Mouse (Mus musculus) left cerebral cortex, postnatal 14 days (tissue): ENCODE results near the gene Tmem63a. TPM values are rescaled to one million over a fixed set of nuclear protein-coding genes. Genes with fewer than 3 reads are reported as not detected.
"Not testable (repeated sequence)": the region's sequence is repeated elsewhere in the genome, so short reads cannot be mapped to it uniquely, and the experiment has no call there.

Source experiments
- DNase-seq, 2 experiments: peaks; one replicate each; pipeline ENCODE4 v3.0.0; 2021 to 2022; ENCODE audit warnings: low spot score in 2 of 2, mixed read lengths in 1 of 2
- intact Hi-C: fragments of 180-260 bp; cut with DNase I; formaldehyde crosslinking; loops from one replicate; pipeline ENCODE4 v1.15.1; 2025
- total RNA-seq, 2 experiments: library from RNA; stranded (reverse); gene quantifications; 2 replicates each; pipeline ENCODE4 v1.2.3; 2021

Gene Tmem63a
- total RNA-seq, 2 experiments from 2014 or later: 8.8 to 9.3 TPM

DNA sequence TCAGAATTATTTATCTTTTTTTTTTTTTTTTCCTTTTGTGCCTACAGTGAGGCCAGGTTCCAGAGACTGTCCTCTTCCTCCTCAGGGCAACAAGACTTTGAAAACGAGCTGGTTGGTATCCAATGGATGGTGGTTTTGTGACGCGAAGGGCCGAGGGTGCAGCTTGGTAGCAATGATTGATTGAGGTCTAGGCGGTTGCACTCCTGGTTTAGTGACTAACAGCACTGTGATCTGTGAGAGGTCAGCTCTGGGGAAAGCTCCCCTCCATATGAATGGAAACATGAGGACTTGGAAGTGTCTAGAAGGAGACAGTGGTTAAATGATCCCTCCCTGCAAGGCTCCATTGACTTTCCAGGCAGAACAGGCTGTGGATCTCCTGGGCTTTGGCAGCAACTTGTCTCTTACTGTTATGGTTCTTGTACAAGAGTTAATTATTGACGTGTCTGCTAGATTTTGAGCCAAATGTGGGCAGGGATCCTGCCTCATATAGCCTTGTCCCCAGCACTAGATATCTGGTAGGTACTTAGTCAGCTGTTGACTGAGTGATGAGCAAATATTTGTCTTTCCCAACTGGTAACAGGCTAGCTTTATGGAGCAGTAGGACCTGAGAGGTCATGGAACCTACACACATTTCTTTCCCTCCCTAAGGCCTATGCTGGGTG lies 10.1 kb downstream of the Tmem63a start:
- DNase-seq: no peak
- intact Hi-C loops: no loop called here

DNA sequence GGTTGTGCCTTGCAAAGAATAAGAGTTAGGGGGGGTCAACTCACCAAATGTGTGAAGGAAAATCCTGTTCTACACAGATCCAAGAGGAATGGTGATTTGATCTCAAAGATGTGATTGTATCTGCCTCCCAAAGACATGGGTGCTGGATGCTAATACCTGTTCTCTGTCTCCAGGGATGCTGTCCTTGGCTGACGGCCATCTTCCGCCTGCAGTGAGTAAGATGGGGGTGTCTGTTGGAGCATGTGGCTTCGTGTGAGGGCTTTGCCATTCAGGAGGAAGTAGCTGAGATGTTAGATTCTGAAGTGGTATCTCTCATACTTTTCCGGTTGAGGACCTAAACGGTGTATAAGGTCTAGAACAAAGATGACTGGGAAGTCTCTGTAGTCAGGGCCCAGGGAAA lies 10.7 kb downstream of the Tmem63a start:
- DNase-seq: no peak
- intact Hi-C loops: no loop called here

DNA sequence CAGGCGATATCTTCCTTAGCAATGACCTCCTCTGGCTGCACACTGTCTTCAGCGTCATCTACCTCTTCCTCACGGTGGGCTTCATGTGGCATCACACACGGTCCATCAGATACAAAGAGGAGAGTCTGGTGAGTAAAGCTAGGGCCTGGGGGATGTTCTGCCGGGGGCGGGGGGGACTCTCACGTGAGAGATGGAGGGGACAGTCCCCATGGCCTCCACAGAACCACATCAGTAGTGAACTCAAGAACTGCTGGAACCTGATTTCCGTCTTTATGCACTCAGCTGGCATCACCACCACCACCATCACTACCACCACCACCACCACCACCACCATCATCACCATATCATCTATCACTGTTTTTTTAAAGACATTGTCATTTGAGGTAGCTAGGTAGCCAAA lies 14.3 kb downstream of the Tmem63a start:
- intact Hi-C loops: no loop called here
- DNase-seq: no peak

DNA sequence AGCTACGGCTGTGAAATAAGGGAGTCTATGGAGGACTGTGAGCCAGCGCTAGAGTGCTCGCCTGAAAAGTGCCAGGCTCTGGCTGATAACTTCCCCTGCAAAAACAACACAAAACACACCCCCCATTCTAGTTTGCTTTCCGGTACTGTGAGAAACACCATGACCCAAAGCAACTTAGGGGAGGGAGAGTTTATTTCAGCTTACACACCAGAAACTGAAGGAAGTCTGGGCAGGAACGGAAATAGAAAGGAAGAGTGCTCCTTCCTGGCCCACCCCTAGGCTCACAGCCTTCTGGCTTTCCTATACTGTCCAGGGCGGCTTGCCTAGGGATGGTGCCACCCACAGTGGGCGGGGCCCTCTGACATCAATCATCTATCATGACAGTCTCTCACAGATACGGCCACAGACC lies 14.8 kb downstream of the Tmem63a start:
- intact Hi-C loops: no loop called here
- DNase-seq: no peak

DNA sequence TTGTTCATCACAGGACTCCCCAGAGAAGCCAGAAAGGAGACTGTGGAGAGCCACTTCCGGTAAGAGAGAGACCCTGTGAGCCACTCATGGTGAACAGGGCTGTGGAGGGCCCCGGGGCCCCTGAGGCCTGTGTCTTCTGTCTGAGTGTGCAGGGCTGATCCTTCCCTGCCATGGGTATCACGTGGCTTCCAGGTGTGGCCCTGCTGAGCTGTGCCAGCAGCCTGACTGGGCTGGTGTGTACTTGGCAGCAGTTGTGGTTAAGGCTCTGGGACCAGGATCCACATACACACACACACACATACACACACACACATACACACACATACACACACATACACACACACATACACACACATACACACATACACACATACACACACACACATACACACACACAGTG lies 15.8 kb downstream of the Tmem63a start:
- intact Hi-C loops: no loop called here
- no peak for DNase-seq

DNA sequence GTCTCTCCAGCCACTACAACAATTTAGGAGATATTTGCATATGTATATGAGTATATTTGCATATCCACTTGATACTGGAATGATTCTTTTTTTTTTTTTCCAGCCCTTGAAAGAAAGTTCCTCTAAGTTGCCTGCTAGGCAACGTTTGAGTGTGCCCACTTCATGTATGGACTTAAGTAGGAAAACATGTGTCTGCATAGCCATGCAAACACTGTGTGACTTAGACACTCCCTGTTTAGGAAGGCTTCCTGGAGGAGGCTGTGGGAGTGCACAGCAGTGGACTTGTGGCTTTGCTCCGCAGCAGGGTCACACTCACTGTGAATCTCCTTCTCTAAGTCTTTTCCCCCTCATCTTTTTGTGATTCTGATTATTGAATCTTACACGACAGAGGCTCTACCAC lies 16.7 kb downstream of the Tmem63a start:
- DNase-seq: no peak
- intact Hi-C loops: no loop called here

DNA sequence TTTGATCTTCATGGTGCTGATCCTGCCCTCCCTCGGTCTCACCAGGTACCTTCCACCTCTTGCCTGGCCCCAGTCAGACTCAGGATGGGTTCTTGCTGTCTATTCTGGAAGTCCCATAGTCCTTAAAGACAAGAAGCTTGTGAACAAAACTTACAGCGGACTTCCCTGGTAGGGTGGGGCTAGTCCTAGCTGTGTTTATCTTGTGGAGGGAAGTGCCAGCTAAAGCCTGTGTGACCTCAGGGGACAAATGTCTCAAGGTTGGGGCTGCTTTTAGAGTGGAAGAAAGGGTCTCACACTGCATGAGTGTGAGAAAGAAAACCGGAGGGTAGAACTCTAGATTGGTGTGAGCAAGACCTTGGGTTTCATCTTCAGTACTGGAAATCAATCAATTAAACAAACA lies 23.6 kb downstream of the Tmem63a start:
- no peak for DNase-seq
- intact Hi-C loops: no loop called here

DNA sequence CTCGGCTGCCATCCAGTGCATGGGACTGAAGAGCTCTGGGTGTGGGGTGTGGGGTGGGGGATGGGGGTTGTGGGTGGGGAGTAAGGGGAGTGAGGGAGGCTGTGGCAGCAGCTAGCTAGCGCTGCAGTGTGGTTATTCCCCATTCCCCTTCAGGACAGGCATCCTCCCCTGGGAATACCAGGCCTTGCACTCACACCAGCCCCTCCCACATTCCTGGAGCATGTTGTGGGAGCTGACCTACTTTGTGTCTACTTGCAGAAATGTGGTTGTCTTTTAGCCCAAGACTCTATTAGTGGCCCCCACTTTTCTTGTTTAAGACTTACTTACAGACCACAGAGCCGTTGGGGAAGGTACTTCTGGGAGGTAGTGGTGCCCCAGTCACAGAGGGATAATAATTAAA lies 24.4 kb downstream of the Tmem63a start:
- no peak for DNase-seq

DNA sequence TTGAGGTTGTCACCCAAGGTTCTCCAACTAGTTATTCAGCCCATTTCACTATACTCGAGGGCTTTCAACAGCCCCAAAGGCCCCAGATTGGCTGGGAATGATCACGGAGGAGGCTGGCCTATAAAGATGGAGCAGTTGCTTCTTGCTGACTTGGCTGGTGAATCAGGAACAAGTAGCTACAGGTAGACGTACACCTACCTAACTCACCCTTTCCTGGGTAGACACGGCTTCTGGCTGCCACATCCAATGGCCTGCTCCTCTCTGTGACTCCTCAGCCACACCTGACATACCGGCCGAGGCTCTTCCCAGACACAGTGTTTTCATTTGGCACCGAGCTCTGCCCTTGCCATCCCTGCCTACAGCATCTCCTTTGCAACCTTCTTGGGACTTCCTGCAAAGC lies 25.1 kb downstream of the Tmem63a start:
- no peak for DNase-seq
- intact Hi-C loops: no loop called here

More for the DNA sequence above, 24.4 kb downstream of the Tmem63a start:
- intact Hi-C loops: no loop called here

DNA sequence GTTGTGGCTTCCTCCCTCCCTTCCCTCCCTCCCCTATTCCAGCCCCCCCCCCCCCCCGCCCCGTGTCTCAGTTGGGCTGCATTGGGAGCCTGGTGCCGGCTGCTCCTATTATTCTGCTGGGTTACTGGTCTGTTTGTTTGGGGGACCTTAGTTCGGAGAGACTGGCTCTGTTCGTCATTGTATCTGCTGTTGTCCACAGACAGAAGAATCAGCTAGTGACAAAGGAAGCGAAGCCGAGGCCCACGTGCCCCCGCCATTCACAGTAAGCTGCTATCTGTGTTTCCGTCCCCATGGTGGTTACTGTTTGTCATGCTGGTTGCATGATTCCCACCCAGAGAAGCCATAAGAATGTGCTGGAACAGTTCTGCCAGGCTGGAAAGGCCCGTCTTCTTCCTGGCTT lies 30.8 kb downstream of the Tmem63a start:
- intact Hi-C loops: no loop called here
- no peak for DNase-seq

DNA sequence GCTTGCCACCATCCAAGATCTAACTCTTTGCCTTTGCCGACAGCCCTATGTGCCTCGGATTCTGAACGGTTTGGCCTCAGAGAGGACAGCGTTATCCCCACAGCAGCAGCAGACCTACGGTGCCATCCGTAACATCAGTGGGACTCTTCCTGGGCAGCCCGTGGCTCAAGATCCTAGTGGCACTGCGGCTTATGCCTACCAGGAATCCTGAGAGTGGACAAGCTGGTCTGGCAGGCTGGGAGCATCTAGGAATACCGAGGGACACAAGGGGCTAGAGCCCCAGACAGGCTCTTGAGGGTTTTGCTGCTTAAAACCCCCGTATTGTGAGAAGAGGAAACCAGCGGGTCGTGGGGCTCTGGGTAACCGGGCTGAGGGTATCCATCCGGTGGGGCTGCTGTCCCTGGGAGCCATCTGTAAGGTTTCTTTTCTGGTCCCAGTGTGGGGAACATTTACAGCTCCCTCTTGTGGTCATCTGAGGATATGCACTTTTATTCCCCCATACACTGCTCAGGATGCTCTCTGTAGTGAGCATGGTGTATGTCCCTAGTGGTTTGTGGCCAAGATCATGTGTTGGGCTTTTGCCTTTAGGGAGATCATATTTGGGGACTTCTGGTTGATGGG lies 32.1 kb downstream of the Tmem63a start:
- peak; percentile 51 to 61 for DNase-seq
- intact Hi-C loops: loop anchor here (1.0 kb wide), 1 partner anchor 74 kb away; no protein-coding TSS in a partner anchor

DNA sequence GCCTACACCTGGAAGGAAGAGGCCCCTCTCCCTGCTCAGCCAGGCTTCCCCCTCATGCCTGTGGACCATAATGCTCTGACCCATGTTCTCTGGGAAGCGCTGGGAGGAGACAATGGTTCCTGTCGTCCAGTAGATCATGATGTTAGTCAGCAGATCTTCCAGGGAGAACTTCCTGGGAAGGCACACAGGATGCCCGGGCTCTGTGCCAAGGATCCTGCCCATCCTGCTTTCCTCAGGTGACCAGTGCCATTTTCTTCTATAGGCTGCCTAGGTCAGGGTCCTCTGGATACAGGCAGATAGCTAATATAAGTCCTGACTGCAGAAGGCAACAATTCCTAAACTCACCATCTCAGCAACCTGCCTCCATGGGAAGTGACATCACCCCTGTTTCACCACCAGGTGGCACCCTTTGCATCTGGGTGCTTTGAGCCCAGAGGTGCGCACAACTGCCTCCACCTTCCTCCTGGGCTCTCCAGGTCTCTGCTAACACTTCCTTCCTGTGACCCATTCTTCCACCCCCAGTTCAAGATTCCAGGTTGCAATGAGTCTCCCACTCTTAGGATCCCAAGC lies 34.1 kb downstream of the Tmem63a start:
- intact Hi-C loops: no loop called here
- DNase-seq: no peak

DNA sequence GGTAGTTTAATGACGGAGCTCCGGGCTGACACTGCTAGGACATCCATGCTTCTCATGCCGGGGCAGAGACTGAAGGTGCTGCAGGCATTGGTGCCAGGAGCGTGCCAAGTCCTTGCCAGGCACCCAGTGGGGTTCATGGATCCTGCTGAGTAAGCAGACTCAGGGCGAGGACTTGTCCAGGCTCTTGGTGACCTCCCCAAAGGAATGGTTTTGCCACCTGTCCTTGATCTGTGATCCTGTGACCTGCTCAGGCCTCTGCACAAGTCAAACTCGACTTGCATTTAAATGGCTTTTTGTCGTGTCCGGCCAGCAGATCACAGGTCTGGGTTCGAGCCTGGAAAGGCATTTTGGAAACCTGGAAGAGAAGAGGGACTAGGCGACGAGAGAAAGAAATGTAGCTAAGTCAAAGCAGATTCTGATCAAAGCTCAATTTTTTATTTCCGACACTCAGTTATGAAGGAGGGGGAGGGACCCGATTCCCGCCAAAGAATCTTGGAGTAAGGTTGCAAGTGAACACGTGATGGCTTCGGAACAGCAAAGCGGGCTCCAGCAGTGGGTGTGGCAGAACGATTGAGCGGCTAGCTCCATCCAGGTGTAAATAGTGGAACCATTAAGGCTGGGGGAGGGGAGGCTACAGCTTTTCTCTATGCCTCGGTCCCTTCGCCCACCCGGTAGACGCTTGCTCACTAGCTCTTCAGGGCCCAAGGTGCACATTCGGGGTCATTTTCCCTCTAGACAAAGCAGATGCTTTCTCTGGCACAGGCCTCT lies 37.5 kb downstream of the Tmem63a start:
- no peak for DNase-seq

DNA sequence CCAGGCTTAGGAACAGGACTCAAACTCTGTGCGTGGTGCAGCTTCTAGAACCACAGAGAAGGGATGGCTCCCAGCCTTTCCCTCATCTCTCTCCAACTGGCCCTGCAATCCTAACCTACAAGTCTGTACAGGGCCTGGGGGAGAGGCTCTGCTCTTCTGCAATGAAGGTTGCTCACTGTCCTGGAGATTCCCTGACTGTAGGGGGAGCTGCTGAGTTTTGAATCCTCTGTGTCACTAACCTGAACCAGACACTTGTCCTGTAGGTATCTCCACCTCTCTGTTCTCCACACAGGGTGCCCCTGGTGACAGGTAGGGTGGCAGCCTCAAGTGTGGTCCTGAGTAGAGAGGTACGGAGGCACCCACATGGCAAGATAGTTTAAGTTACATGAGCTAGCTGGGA lies 38.3 kb downstream of the Tmem63a start:
- intact Hi-C loops: no loop called here
- DNase-seq: no peak

More for the DNA sequence above, 37.5 kb downstream of the Tmem63a start:
- intact Hi-C loops: no loop called here

DNA sequence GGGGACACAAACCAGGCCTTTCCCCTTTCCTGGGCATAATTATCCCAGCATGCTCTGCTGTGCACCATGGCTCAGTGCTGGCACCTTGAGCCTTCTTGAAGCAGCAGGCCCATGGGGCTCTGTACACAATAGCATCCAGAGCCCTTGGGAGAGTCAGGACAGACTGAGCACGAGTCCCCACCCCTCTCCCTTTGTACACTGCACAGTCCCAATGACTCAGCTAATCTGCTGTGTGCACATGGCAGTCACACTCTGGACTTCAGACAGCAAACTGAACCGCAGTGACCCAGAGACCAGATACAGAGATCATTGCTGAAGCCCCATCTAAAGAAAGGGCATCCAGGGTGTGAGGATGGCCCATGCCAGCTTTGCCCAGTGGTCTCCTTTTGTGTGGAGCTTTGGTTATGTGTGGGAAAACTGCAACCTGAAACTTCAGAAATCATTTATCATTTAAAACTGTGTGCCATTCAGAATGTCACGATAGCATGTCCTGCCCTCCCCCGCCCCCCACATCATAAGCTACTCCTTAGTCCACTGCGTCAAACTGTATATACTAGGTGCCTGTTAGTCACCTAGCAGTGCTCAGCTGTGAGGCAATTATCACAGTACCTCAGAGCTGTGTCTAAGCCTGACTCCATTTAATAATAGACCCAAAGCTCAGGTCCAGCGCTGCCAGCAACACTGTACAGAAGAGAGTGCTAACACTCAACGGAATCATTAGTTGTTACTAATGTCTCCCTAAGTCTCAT lies 39.3 kb downstream of the Tmem63a start:
- intact Hi-C loops, DNase-seq: not testable (repeated sequence)

DNA sequence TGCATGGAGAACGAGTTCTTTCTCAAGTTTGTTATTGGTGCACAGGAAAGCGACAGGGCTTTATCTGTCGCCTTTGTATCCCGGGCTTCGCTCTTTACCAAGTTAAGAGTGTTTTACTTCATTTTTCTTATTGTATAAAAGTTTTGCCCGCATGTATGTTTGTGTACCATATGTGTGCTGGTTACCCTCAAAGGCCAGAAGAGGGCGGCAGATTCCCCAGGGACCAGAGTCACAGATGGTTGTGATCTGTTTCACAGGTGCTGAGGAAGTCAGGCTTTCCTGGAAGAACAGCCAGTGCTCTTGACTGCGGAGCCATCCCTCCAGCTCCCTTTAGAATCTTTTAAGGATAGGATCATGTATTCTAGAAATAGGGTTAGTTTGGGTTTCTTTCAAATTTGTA lies 44.6 kb downstream of the Tmem63a start:
- intact Hi-C loops: loop anchor here (5.0 kb wide), 1 partner anchor 116 kb away; no protein-coding TSS in a partner anchor
- DNase-seq: no peak

DNA sequence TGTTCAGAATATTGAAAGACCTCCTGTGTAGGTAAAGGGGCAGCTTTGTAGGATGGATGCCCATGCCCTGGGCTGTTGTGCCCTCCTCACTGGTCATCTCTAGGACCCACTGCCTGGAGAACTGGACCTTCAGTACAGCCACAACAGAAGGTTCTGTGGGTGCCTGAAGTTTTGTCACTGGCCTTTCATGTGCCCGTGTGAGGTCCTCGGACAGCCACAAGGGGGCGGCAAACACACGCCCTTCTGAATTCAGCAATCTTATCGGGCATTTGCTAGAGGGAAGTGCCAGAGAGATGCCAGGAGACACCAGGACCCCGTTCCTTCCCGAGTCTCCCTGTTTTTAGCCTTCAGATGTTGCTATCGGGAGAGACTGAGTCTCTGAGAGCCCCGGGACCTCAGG lies 45.6 kb downstream of the Tmem63a start:
- DNase-seq: peak; percentile 70 to 80
- intact Hi-C loops: loop anchor here (5.0 kb wide), 1 partner anchor 115 kb away; no protein-coding TSS in a partner anchor

DNA sequence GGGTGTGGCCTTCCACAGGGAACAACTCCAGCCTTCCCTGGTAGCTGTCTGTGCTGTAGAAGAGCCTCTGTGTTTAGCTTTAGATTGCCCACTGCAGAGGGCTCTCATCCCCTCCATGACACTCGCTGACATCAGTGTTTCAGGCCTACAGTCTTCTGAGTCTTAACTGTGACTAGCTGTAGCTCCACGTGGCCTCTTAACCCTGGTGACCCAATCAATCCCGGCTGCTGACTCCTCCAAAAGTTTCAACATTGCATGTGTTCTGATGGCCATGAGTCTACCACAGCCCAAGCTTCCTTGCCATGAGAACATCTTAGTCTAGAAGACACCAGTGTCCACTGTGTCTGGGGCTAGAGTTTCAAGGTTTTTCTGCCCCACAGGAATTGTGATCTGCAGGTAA lies 48.5 kb downstream of the Tmem63a start:
- intact Hi-C loops: loop anchor here (5.0 kb wide), 1 partner anchor 92 kb away; no protein-coding TSS in a partner anchor
- no peak for DNase-seq

DNA sequence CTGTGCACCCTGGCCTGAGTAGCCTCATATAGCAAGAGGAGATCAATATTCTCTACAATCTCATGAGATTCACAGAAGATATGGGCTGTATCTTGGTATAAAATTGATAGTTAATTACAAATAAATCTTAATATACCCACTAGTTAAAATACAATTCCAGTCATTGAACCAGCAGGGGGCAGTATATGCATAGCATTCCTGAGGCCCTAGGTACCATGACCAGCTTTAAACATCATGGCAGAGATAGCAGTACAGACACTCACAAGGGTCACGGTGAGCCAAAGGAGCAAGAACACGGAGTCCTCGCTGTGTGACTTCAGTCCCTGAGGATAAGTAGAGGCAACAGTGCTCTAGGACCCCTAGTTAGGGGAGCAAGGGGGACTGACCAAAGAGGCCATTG lies 50.0 kb downstream of the Tmem63a start:
- intact Hi-C loops: loop anchor here (2.0 to 5.0 kb wide), 2 partner anchors 47 to 90 kb away; no protein-coding TSS in a partner anchor
- peak; percentile 65 to 70 for DNase-seq
